Mouse (Mus musculus) cerebellum, adult 2 months (tissue): ENCODE measurements at regions not wholly inside any gene's neighbourhood (a gene's known extent, or its start where the extent isn't known, plus 50 kb on each side); places are given as distances from the start of the nearest gene placed in this dataset.

Experiments
- DNase-seq, 2 experiments: peaks; one replicate each; pipeline ENCODE4 v3.0.0; 2021
- H3K27ac ChIP-seq: fragments of 200-500 bp; 2 replicates; pipeline ENCODE4 v1.5.1; 2012; ENCODE audit warnings: low read length, control low read depth, inconsistent platforms; ENCODE audit not compliant: insufficient read depth
- H3K27me3 ChIP-seq: fragments of 200-500 bp; 2 replicates; pipeline ENCODE4 v1.6.1; 2012; ENCODE audit warnings: inconsistent platforms, mild to moderate bottlenecking, low read length, moderate library complexity; ENCODE audit not compliant: control insufficient read depth, insufficient read depth
- H3K4me1 ChIP-seq: fragments of 200-500 bp; 2 replicates; pipeline ENCODE4 v1.6.1; 2011; ENCODE audit warnings: low read length; ENCODE audit not compliant: control insufficient read depth, insufficient read depth
- H3K4me3 ChIP-seq: fragments of 200-500 bp; replicated peaks from 2 replicates; pipeline ENCODE3; 2011; ENCODE audit warnings: mild to moderate bottlenecking, low read depth, low read length, control low read depth; ENCODE audit not compliant: insufficient read depth
- CTCF ChIP-seq: fragments of 200-500 bp; IDR thresholded peaks from 2 replicates; pipeline ENCODE4 v1.5.1; 2011; ENCODE audit warnings: low read depth, mild to moderate bottlenecking, control low read depth, low read length, moderate library complexity, borderline replicate concordance; ENCODE audit not compliant: insufficient read depth
- POLR2A ChIP-seq: fragments of 200-500 bp; IDR thresholded peaks from 2 replicates; pipeline ENCODE4 v1.6.1; 2011; ENCODE audit warnings: low read length, control low read depth, borderline replicate concordance; ENCODE audit not compliant: insufficient read depth
- WGBS: fragments of 180-500 bp; shearing (Covaris S2); methylation state at CpG from one replicate; pipeline ENCODE4 v1.1.7; 2018; 5-methylcytosine and 5-hydroxymethylcytosine counted together

DNA sequence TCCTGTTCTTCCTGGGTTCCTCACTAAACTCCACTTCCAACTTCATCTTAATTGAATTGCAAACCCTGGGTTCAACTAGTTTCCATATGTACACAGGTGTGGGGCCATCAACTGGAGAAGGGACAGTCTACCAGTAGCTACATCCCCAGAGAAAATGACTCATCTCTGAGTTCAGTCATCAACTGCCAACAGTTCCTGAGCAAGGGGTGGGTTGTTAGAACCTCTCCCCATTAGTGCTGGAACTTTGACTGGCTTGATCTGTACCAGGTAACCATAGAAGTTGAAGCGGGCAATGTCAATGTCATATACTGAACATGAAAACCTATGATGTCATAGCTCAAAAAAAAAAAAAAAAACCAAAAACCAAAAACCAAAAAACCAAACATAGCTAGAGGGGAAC is 69.8 kb downstream of the Gm21750 start:
- TF ChIP-seq CTCF, result no peak
- no peak for TF ChIP-seq POLR2A
- no peak for DNase-seq
- WGBS, result 100% methylated on average over 1 of the region's 1 CpGs
- Histone ChIP-seq H3K27me3 (no peaks in the 10 kb centered on the region), H3K27ac (no peak overlapping the region), H3K4me1 (no peaks in the 10 kb centered on the region), H3K4me3 (no peak overlapping the region)

DNA sequence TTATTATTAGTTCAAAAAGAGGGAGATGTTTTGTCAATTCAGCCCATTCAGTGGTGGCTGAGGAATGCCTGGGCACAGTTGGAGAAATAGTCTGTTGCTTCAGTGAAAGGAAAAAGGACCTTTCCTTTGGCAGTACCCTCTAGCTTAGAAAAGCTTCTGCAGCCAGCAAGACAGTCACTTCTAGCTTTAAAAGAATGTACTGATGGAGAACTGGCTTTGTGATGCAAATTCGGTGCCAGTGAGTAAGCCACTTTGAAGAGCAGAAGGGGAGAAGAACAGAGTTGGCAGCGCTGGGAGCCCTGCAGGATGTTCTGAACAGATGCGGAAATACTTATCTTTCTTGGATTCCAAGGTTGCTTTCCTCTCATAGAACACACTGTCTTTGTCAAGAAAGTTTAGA is 71.1 kb downstream of the Gm21750 start:
- Histone ChIP-seq H3K4me1 (no peaks in the 10 kb centered on the region), H3K27ac (no peak overlapping the region), H3K4me3 (no peak overlapping the region), H3K27me3 (no peaks in the 10 kb centered on the region)
- TF ChIP-seq CTCF, result no peak
- no peak for TF ChIP-seq POLR2A
- DNase-seq, result peak in 1 of 2 experiments; percentile 9
- 10% methylated on average over 3 of the region's 3 CpGs for WGBS

DNA sequence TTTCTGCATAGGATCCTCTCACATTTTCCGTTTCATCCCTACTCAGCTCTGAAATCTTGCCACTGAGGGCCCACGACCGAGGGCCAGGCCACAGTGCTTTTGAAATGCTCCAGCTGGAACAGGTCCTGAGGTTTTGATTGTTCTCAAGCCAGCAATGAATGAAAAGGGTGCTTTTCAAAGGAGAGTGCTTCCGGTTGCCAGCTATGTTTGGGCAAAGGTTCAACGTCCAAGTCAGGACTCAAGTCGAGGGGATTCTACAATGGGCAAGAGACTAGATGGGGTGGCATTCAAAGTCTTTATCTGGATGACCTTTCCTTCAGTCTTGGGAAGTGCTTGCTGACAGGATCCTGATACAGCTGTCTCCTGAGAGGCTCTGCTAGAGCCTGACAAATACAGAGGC is 89.8 kb downstream of the Gm21750 start:
- TF ChIP-seq POLR2A (no peak), CTCF (no peak)
- DNase-seq, result peak in 1 of 2 experiments; percentile 7
- Histone ChIP-seq H3K27ac (no peak overlapping the region), H3K27me3 (no peaks in the 10 kb centered on the region), H3K4me1 (no peaks in the 10 kb centered on the region), H3K4me3 (no peak overlapping the region)
- WGBS, result 10% methylated on average over 6 of the region's 6 CpGs

DNA sequence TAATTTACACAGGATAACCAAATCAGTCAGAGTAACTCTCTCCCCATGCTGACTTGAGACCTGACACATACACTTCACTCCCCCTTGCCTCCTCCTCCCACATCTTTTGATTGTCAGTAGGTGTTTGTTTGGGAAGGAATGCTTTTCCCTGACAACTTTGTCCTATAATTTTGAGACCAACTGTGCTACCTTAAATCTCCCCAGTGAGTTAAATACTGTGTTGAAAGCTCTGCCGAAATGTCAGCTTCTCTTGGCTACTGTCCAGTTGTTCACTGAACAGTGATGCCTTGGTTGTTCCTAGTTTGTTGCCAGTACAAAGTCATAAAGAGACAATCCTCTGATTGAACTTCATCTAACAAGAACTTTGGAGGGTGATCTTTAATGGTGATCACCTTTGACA is 99.0 kb downstream of the Gm21750 start:
- 0% methylated on average over 1 of the region's 1 CpGs for WGBS
- no peak overlapping the region for H3K27ac ChIP-seq
- no peaks in the 10 kb centered on the region for H3K27me3 ChIP-seq
- peak in 1 of 2 experiments; percentile 2 for DNase-seq
- TF ChIP-seq CTCF, result no peak
- no peak for TF ChIP-seq POLR2A
- H3K4me1 ChIP-seq, result no peaks in the 10 kb centered on the region
- H3K4me3 ChIP-seq, result no peak overlapping the region

DNA sequence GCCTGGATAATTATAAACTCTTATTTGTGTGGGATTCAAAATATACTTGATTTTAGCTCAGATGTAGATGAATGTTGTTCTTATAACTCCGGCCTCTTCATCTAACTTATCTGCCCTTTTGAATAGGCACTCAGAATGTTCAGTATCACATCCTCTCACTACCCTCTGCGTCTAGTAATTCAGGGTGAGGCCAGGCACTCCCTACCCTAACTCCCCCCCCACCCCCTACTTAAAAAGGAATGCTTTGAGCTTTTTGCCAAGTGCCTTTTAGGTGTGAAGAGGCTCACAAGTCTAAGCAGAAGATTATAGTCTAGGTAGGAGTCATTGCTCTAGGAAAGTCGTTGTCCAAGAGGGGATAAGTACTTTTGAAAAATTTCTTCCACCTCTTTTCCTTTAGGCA is 111.9 kb downstream of the Gm21750 start:
- no peak for DNase-seq
- Histone ChIP-seq H3K4me1 (no peaks in the 10 kb centered on the region), H3K4me3 (no peak overlapping the region), H3K27ac (no peak overlapping the region), H3K27me3 (no peaks in the 10 kb centered on the region)
- TF ChIP-seq POLR2A (no peak), CTCF (no peak)
- WGBS, result 73% methylated on average over 3 of the region's 3 CpGs

DNA sequence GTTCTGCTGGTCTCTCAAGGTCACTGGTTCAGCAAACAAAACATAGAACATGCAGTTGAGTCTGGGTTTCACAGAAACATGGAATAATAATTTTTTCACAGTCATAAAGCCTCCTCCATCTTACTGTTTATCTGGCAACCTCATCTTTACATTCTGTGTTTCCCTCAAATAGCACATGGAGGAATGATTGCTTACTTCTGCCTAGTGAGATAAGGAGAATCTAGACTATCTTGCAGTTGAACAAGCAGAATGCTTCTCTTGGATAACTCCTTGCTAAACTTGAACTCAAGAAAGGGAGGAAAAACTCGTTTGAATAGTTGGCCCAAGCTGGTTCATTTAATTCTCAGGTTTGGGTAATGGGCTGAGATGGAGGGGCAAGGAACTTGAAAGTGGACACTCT is 112.8 kb downstream of the Gm21750 start:
- 8% methylated on average over 1 of the region's 1 CpGs for whole genome bisulfite sequencing
- TF ChIP-seq POLR2A, result no peak
- no peak for TF ChIP-seq CTCF
- no peaks in the 10 kb centered on the region for H3K4me1 ChIP-seq
- no peak overlapping the region for H3K4me3 ChIP-seq
- H3K27ac ChIP-seq, result no peak overlapping the region
- DNase-seq, result no peak
- H3K27me3 ChIP-seq, result no peaks in the 10 kb centered on the region

DNA sequence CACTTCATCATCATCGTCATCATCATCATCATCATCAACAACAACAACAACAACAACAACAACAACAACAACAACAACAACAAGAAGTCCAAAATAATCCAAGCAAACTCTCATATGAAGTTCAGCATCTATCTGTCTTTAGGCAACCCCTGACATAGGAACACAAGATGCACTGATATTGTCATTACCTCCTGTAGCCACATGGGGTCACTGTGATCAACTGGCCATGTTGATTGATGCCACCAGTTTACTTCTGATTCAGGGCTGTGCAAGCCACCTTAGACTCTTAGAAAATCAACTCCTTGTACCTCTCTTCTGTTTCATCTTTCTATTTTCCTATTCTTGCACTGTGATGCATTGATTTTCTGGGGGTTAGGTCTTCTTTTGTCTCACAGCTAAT is 115.0 kb downstream of the Gm21750 start:
- Histone ChIP-seq H3K27ac (no peak overlapping the region), H3K4me3 (no peak overlapping the region), H3K4me1 (no peaks in the 10 kb centered on the region), H3K27me3 (no peaks in the 10 kb centered on the region)
- peak; percentile 12 to 18 for DNase-seq
- TF ChIP-seq POLR2A, result no peak
- peak; percentile 53; the same call in 1 of the 2 replicates for TF ChIP-seq CTCF
- 14% methylated on average over 1 of the region's 1 CpGs for WGBS

DNA sequence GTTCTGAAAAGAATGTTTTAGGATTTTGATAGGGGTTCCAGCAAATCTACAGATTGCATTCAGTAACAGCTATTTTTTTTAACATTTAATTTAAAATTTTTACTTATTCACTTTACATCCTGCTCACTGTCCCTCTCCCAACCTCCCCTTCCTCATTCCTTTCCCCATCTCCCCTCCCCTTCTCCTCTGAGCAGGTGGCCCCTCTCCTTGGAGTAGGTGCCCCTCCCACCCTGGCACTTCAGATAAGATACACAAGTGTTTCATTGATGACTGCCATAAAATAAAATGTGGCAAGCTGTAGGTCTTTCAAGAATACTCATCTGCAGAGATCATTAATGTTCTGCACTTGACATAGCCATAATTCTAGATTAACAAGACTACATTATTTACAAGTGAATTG is 146.1 kb downstream of the Gm21750 start:
- no peak for DNase-seq
- H3K27ac ChIP-seq, result no peak overlapping the region
- no peaks in the 10 kb centered on the region for H3K4me1 ChIP-seq
- no peaks in the 10 kb centered on the region for H3K27me3 ChIP-seq
- no peak overlapping the region for H3K4me3 ChIP-seq
- TF ChIP-seq POLR2A (no peak), CTCF (no peak)

DNA sequence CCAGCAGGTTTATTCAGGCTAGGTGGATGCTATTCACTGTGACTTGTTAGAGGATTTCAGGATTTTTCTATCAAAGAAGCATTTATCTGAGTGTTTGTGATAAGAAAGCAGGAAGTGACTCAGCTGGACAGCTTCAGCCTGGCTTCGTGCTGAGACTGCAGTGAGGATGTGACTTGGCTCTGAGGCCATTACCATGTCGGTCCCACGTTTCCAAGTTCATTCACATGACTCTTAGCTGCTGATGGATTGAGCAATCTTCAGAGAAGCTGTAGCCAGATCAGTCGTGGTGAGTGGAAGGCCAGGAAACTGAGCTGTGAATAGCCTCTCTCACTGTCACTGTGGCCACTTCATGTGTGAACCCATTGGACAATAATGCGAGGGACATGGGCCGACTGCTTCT is 177.9 kb downstream of the Gm21750 start:
- no peaks in the 10 kb centered on the region for H3K4me1 ChIP-seq
- no peak overlapping the region for H3K27ac ChIP-seq
- no peak for DNase-seq
- no peak for TF ChIP-seq CTCF
- no peak for TF ChIP-seq POLR2A
- no peaks in the 10 kb centered on the region for H3K27me3 ChIP-seq
- WGBS, result 72% methylated on average over 6 of the region's 6 CpGs
- no peak overlapping the region for H3K4me3 ChIP-seq
